Mouse (Mus musculus) cerebellum, adult 2 months (tissue): ENCODE measurements around the gene Ppp1r35.

Experiments
- CTCF ChIP-seq: fragments of 200-500 bp; IDR thresholded peaks from 2 replicates; pipeline ENCODE4 v1.5.1; 2011; ENCODE audit warnings: low read depth, mild to moderate bottlenecking, control low read depth, low read length, moderate library complexity, borderline replicate concordance; ENCODE audit not compliant: insufficient read depth
- POLR2A ChIP-seq: fragments of 200-500 bp; IDR thresholded peaks from 2 replicates; pipeline ENCODE4 v1.6.1; 2011; ENCODE audit warnings: low read length, control low read depth, borderline replicate concordance; ENCODE audit not compliant: insufficient read depth

- TF ChIP-seq POLR2A (no peak), CTCF (no peak)
Observed at GRCm38 (mm10) chr5:137822602-137823001, 44.0 kb downstream of the Ppp1r35 start.
